Mouse (Mus musculus) liver, embryonic 16.5 days (tissue): ENCODE results near the gene Cntn1. TPM values are rescaled to one million over a fixed set of nuclear protein-coding genes. Genes with fewer than 3 reads are reported as not detected.

Experiments used
- ATAC-seq: fragments of 200-750 bp; cut with Nextera tagmentation; 2 replicates; pipeline ENCODE4 v1.8.0; 2017; ENCODE audit warnings: low read depth, mild to moderate bottlenecking, moderate number of reproducible peaks, moderate library complexity
- H3K27ac ChIP-seq: fragments of 300-500 bp; sonication (generic); 2 replicates; pipeline ENCODE4 v1.5.1; 2014; ENCODE audit warnings: mild to moderate bottlenecking, low read length
- H3K27me3 ChIP-seq: fragments of 300-500 bp; sonication (generic); 2 replicates; pipeline ENCODE4 v1.6.1; 2014; ENCODE audit warnings: low read depth, low read length, mixed read lengths; ENCODE audit not compliant: control insufficient read depth, insufficient read depth
- H3K36me3 ChIP-seq: fragments of 300-500 bp; sonication (generic); 2 replicates; pipeline ENCODE4 v1.6.1; 2014; ENCODE audit warnings: mild to moderate bottlenecking; ENCODE audit not compliant: control insufficient read depth, insufficient read depth
- H3K4me1 ChIP-seq: fragments of 300-500 bp; sonication (generic); 2 replicates; pipeline ENCODE4 v1.6.1; 2014; ENCODE audit warnings: low read depth, low read length, mixed read lengths; ENCODE audit not compliant: control insufficient read depth
- H3K4me2 ChIP-seq: fragments of 300-500 bp; sonication (generic); 2 replicates; pipeline ENCODE4 v1.6.1; 2014; ENCODE audit warnings: low read depth, low read length, mixed read lengths
- H3K4me3 ChIP-seq: fragments of 300-500 bp; sonication (generic); 2 replicates; pipeline ENCODE4 v1.5.1; 2014; ENCODE audit warnings: low read depth, mild to moderate bottlenecking, low read length
- H3K9ac ChIP-seq: fragments of 300-500 bp; sonication (generic); 2 replicates; pipeline ENCODE4 v1.6.1; 2014; ENCODE audit warnings: low read depth, low read length
- H3K9me3 ChIP-seq: fragments of 300-500 bp; sonication (generic); replicated peaks from 2 replicates; pipeline ENCODE4 v1.6.1; 2016; ENCODE audit warnings: low read length; ENCODE audit not compliant: control insufficient read depth
- WGBS: fragments of 180-500 bp; shearing (Covaris S2); extraction: QIAGEN DNeasy Blood & Tissue Kit; methylation state at CpG from one replicate; pipeline ENCODE4 v1.1.7; 2014; ENCODE audit not compliant: insufficient replicate concordance; 5-methylcytosine and 5-hydroxymethylcytosine counted together
- polyA plus RNA-seq: library from polyadenylated mRNA; unstranded; fragments of >200 nt; fragmentation: Nextera tagmentation; extraction: Ambion mirVana; gene quantifications from 2 replicates; pipeline ENCODE4 v1.2.1, GENCODE M21; 2015

Cntn1 gene
- polyA plus RNA-seq, 1 experiment from 2014 or later, result 0.08 TPM

DNA sequence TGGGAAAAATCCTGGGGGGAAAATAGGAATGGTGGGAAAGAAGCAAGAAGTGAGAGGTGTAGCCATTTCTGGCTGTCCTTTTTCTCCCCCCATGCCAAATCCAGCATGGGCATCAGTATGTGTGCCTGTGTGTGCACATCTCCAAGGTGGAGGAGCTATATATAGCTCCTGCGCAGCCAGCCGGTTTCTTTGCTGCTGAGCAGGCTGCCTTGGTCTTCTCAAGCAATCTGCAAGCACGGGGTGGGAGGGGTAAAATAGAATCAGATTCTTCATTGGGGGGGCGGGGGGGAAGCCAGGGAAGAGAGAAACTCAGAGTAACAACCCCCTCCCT lies 1.1 kb downstream of the Cntn1 start:
- WGBS, result 24% methylated on average over 4 of the region's 4 CpGs
- Histone ChIP-seq H3K27ac (no peak overlapping the region), H3K27me3 (peaks cover 18% of the 10 kb centered on the region), H3K4me3 (no peak overlapping the region), H3K9ac (no peak overlapping the region), H3K36me3 (no peaks in the 10 kb centered on the region), H3K4me2 (no peak overlapping the region), H3K9me3 (no peaks in the 10 kb centered on the region), H3K4me1 (no peaks in the 10 kb centered on the region)
- ATAC-seq, result no peak

DNA sequence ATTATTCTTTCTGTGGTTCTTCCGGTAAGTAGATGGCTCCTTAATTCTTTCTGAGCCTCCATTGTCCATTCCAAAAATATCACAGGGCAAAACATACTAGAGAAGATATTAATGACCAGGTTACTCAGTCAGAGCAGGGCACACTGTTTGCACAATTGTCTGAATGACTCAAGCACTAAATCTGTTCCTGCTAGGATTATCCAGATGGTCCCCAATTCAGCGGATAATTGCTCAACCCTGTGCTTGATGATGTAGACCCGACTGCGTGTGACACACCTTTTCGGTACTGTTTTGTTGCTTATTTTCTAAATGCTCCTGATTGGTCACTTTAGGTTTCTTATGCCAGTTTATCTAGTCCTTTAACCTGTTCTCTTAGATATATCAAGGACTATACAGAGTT lies 6.6 kb downstream of the Cntn1 start:
- no peak overlapping the region for H3K4me3 ChIP-seq
- no peak overlapping the region for H3K27ac ChIP-seq
- H3K4me2 ChIP-seq, result no peak overlapping the region
- no peaks in the 10 kb centered on the region for H3K4me1 ChIP-seq
- no peaks in the 10 kb centered on the region for H3K36me3 ChIP-seq
- no peak for ATAC-seq
- H3K9me3 ChIP-seq, result no peaks in the 10 kb centered on the region
- WGBS, result 73% methylated on average over 5 of the region's 5 CpGs
- H3K27me3 ChIP-seq, result no peaks in the 10 kb centered on the region
- H3K9ac ChIP-seq, result no peak overlapping the region

DNA sequence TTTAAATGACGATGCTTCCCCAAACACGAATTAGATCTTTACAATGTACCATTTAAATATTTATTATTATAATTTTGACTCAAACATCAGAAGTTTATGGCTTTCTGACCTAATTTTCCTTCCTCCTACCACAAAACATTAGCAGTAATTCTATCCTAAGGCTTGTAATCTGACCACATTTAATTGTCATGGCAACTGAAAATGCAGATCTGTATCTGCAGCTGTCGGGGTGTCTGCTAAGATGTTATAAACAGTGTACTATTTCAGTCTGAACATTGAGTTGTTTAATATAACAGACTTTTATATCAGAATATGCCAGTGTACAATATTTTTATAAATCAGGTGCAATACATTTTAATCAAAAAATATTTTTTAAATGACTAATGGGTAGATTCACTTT lies 10.0 kb downstream of the Cntn1 start:
- H3K27me3 ChIP-seq, result no peaks in the 10 kb centered on the region
- H3K9me3 ChIP-seq, result no peaks in the 10 kb centered on the region
- 56% methylated on average over 3 of the region's 3 CpGs for WGBS
- ATAC-seq, result no peak
- no peak overlapping the region for H3K4me2 ChIP-seq
- H3K36me3 ChIP-seq, result no peaks in the 10 kb centered on the region
- no peaks in the 10 kb centered on the region for H3K4me1 ChIP-seq
- H3K9ac ChIP-seq, result no peak overlapping the region
- no peak overlapping the region for H3K4me3 ChIP-seq
- no peak overlapping the region for H3K27ac ChIP-seq

DNA sequence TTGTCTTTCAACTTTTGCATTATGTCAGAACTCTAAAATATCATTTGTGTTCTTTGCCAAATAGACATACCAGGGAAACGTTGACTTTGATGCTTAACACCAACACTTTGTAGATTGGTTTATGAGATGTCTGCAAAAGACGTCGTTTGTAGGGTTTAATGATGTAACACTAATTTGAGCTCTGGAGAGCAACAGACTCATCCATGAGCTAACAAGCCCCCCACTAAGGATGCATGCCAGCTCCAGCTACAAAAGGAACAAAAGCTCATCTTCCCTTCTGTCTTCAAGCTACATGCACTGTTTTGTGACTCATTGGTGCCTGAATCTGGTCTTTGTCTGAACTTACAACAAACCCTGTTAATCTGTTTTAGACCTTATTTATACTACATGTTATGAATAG lies 28.5 kb downstream of the Cntn1 start:
- Histone ChIP-seq H3K4me2 (no peak overlapping the region), H3K9me3 (no peaks in the 10 kb centered on the region), H3K36me3 (no peaks in the 10 kb centered on the region), H3K4me1 (no peaks in the 10 kb centered on the region), H3K4me3 (no peak overlapping the region), H3K9ac (no peak overlapping the region), H3K27ac (no peak overlapping the region), H3K27me3 (no peaks in the 10 kb centered on the region)
- 63% methylated on average over 3 of the region's 3 CpGs for WGBS
- ATAC-seq, result no peak

DNA sequence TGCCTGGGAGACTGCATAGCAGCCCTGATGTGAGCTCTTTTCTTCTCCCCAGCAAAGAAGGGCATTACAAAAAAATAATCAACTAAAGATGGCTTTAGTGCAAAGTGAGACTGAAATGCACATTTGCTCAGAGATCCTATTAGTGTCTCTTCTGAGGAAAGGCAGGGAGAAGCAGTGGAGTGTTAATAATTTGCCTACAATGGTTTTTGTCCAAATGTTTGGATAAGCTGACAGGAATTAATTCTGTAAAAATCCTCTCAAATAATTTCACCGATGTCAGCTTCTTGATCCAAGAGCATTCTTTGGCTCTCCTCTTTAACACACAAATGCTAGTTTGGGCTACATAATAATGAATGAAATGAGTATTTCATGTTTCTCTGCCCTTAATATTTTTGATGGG lies 34.9 kb downstream of the Cntn1 start:
- no peak overlapping the region for H3K27ac ChIP-seq
- H3K27me3 ChIP-seq, result no peaks in the 10 kb centered on the region
- H3K4me2 ChIP-seq, result no peak overlapping the region
- H3K4me1 ChIP-seq, result no peaks in the 10 kb centered on the region
- no peaks in the 10 kb centered on the region for H3K36me3 ChIP-seq
- ATAC-seq, result no peak
- WGBS, result 59% methylated on average over 1 of the region's 1 CpGs
- no peak overlapping the region for H3K9ac ChIP-seq
- H3K4me3 ChIP-seq, result no peak overlapping the region
- H3K9me3 ChIP-seq, result no peaks in the 10 kb centered on the region

DNA sequence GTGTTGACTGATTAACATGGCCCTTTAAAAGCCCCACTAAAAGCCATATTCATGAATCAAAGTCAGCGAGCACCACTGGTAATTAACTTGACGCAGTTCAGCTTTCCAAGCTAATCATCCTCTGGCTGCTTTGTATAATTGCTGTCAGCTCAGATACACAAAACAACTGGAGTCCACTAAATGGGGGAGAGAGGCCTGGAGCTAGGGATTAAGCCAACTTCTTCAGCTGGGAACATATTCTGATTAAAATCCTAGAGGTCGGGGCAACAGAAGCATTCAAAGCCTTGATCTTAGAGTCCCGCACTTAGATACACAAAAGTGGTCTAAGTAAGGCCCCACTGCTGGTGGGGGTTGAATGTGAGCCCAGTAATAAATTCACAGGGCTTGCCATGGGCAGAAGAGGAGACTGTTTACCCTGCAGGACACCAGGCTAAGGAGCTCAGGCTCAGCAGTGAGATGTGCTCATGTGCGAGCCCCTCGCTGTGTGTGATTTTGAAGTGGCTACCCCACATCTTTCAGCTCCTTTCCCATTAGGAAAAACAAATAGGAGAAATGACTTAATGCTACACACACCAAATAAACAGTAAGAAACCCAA lies 36.8 kb downstream of the Cntn1 start:
- H3K9me3 ChIP-seq, result no peaks in the 10 kb centered on the region; the same call in 1 of the 2 replicates
- H3K27ac ChIP-seq, result no peak overlapping the region
- H3K27me3 ChIP-seq, result no peaks in the 10 kb centered on the region
- no peaks in the 10 kb centered on the region for H3K36me3 ChIP-seq
- ATAC-seq, result no peak
- no peak overlapping the region for H3K4me3 ChIP-seq
- no peaks in the 10 kb centered on the region for H3K4me1 ChIP-seq
- 68% methylated on average over 6 of the region's 6 CpGs for WGBS
- H3K4me2 ChIP-seq, result no peak overlapping the region
- no peak overlapping the region for H3K9ac ChIP-seq

DNA sequence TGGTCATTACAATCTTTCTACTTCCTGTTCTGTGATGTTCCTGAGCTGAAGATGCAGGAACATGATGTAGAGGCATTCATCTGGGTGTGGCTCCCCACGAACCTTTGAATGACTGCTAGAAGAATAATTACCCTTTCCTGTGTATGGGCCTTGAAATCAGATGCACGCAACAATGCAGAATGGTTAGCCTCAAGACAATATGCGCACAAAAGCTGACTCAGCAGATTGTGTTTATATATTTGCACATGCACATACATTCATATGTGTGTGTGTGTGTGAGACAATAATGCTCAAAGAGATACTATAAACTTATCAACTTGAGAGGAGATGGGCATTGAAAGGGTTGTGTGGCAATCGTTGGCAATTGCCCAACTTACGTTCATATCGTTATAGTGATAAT lies 39.8 kb downstream of the Cntn1 start:
- WGBS, result 73% methylated on average over 6 of the region's 6 CpGs
- H3K36me3 ChIP-seq, result no peaks in the 10 kb centered on the region
- no peaks in the 10 kb centered on the region; the same call in 1 of the 2 replicates for H3K9me3 ChIP-seq
- no peak for ATAC-seq
- no peaks in the 10 kb centered on the region for H3K27me3 ChIP-seq
- no peaks in the 10 kb centered on the region for H3K4me1 ChIP-seq
- H3K4me3 ChIP-seq, result no peak overlapping the region
- H3K4me2 ChIP-seq, result no peak overlapping the region
- H3K27ac ChIP-seq, result no peak overlapping the region
- H3K9ac ChIP-seq, result no peak overlapping the region

DNA sequence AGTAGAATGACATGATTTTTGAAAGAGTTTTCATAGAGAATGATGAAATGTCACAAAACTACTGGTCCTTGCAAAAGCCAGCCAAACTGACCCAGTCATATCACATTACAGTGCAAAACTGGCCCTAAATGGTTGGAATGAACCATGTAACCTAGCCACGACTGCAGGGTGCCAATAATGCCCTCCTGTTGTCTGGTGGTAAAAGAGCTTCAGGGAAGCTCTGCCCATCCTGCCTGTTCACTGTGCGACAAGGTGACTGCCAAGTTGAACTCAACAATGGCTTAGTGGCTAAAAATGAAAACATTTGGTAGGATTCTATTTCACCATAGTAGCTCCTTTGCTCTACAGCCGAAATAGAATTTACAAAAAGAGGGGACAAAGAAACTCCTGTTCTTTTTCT lies 41.1 kb downstream of the Cntn1 start:
- no peaks in the 10 kb centered on the region; the same call in 1 of the 2 replicates for H3K9me3 ChIP-seq
- H3K4me3 ChIP-seq, result no peak overlapping the region
- no peaks in the 10 kb centered on the region for H3K4me1 ChIP-seq
- WGBS, result 49% methylated on average over 3 of the region's 3 CpGs
- no peak overlapping the region for H3K9ac ChIP-seq
- no peak overlapping the region for H3K4me2 ChIP-seq
- H3K36me3 ChIP-seq, result no peaks in the 10 kb centered on the region
- H3K27ac ChIP-seq, result no peak overlapping the region
- H3K27me3 ChIP-seq, result no peaks in the 10 kb centered on the region
- no peak for ATAC-seq

DNA sequence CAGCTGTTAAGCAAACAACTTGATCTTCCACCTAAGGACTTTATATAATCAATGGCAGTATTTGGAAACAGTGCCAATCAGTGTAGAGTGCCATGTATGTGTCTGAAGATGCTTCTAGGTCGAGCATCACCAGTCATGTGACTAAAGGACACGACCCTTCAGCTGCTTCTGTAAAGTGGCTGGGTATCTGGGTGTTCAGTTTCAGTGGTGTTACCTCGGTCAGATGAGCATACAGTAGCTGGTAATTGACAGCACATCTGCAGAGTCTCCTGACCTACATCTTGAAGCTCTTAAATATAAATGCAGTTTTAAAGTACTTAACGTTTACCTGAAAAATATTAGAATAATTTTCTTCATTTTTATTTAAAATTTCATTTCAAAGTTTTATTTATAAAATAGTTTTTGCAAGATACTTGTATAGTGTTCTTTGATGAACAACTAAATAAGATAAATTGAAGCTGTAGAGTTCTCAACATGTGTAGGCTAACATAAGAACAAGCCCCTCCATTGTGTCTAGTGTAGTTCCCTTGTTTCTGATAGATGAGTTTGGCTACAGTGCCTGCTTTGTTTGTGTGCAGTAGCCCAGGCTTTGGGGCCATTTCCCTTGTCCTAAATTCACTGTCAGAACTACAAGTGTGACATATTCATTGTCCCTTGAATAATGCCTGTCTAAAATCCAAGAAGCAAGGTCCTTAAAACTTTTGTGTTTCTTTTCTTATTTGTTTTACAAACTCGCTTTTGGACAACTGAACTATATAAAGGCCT lies 48.6 kb downstream of the Cntn1 start:
- Histone ChIP-seq H3K9me3 (no peaks in the 10 kb centered on the region), H3K27me3 (no peaks in the 10 kb centered on the region), H3K4me2 (no peak overlapping the region), H3K4me1 (no peaks in the 10 kb centered on the region), H3K27ac (no peak overlapping the region), H3K9ac (no peak overlapping the region), H3K36me3 (no peaks in the 10 kb centered on the region), H3K4me3 (no peak overlapping the region)
- 38% methylated on average over 5 of the region's 5 CpGs for WGBS
- ATAC-seq, result no peak
